Comparison of ENCODE assay signal across 33 mouse cellular contexts in genomic region chr2:147306728-147307127, GRCm38 (mm10). TPM values are rescaled to one million over a fixed set of nuclear protein-coding genes. Genes with fewer than 3 reads are reported as not detected.
"Had no signal": no experiment of that assay in that cellular context is flagged by ENCODE, and none has a peak within 500 bp of the region (broad histone marks: within the 10 kb centered on the region; RNA-seq: fewer than 3 reads in every experiment).

No protein-coding gene starts in this region.

- H3K4me2 ChIP-seq: heart, embryonic 12.5 days; hindbrain, embryonic 14.5 days; kidney, embryonic 15.5 days; limb, embryonic 12.5 days; liver, embryonic 11.5 days; liver, embryonic 13.5 days; liver, embryonic 15.5 days had no signal

- H3K27ac ChIP-seq: heart, adult 2 months; heart, embryonic 10.5 days; hindbrain, embryonic 10.5 days; hindbrain, embryonic 12.5 days; hindbrain, embryonic 14.5 days; kidney, embryonic 15.5 days; kidney, postnatal 0 days; limb, embryonic 10.5 days; limb, embryonic 12.5 days; liver, embryonic 13.5 days; liver, embryonic 15.5 days had no signal

- H3K4me3 ChIP-seq: heart, adult 2 months; heart, embryonic 10.5 days; heart, embryonic 12.5 days; hindbrain, embryonic 10.5 days; hindbrain, embryonic 12.5 days; kidney, embryonic 15.5 days; limb, embryonic 10.5 days; limb, embryonic 12.5 days; liver, embryonic 13.5 days; liver, embryonic 15.5 days had no signal

- DNase-seq: gastrocnemius, postnatal 14 days; heart, adult 2 months; heart, postnatal 10 days; heart, postnatal 4 days; kidney, adult 18-20 months; kidney, adult 8-10 months; kidney, postnatal 25 days; layer of hippocampus, adult 9-11 months; layer of hippocampus, postnatal 36 days; liver; liver, embryonic 13.5 days had no signal

- H3K9ac ChIP-seq: heart, embryonic 12.5 days; hindbrain, embryonic 12.5 days; hindbrain, embryonic 14.5 days; kidney, embryonic 15.5 days; limb, embryonic 12.5 days; liver, embryonic 13.5 days; liver, embryonic 15.5 days had no signal

- H3K9me3 ChIP-seq: heart, embryonic 10.5 days; heart, embryonic 12.5 days; hindbrain, embryonic 10.5 days; hindbrain, embryonic 12.5 days; kidney, embryonic 15.5 days; limb, embryonic 10.5 days; limb, embryonic 12.5 days; liver, embryonic 13.5 days; liver, embryonic 15.5 days had no signal

- ATAC-seq: inflammation-experienced regulatory T-cells, adult 6 months had no signal

- H3K36me3 ChIP-seq: heart, embryonic 10.5 days; heart, embryonic 12.5 days; hindbrain, embryonic 10.5 days; hindbrain, embryonic 12.5 days; kidney, embryonic 15.5 days; limb, embryonic 10.5 days; limb, embryonic 12.5 days; liver, embryonic 13.5 days; liver, embryonic 15.5 days had no signal

- H3K4me1 ChIP-seq: heart, embryonic 10.5 days; heart, embryonic 12.5 days; hindbrain, embryonic 10.5 days; hindbrain, embryonic 12.5 days; kidney, embryonic 15.5 days; limb, embryonic 10.5 days; limb, embryonic 12.5 days; liver, embryonic 13.5 days; liver, embryonic 15.5 days had no signal

RNA-seq across cellular contexts. Expression of gene Pax1, which starts 55.0 kb away (rescaled TPM):
- total RNA-seq: gastrocnemius, adult 8-10 months; granulocyte monocyte progenitor cell, adult 5-6 weeks; heart, adult 2 months; heart, postnatal 10 days; heart, postnatal 25 days; heart, postnatal 4 days; layer of hippocampus, adult 18-20 months; layer of hippocampus, adult 8-10 months; layer of hippocampus, postnatal 36 days; left cerebral cortex, postnatal 14 days; left cerebral cortex, postnatal 36 days had no signal
- polyA plus RNA-seq: forebrain, embryonic 16.5 days; heart, embryonic 12.5 days; heart, embryonic 14.5 days; hindbrain, embryonic 14.5 days; hindbrain, embryonic 16.5 days; inflammation-experienced regulatory T-cells, adult 6 months; kidney, postnatal 0 days; liver, embryonic 13.5 days; liver, embryonic 15.5 days had no signal
